Mouse (Mus musculus) cerebellum, adult (tissue): Measurements from ENCODE around the gene Ccdc34.
A peak's percentile ranks its signal among the peaks of the same experiment; 100 is the strongest.
"Not testable (repeated sequence)": the region's sequence is repeated elsewhere in the genome, so short reads cannot be mapped to it uniquely, and the experiment has no call there.

Source experiments
- ATAC-seq: cut with Nextera tagmentation; 2 replicates; pipeline ENCODE4 v1.9.2; 2017; ENCODE audit warnings: mild to moderate bottlenecking, moderate library complexity, mixed read lengths; ENCODE audit not compliant: insufficient number of reproducible peaks, low FRiP score, low TSS enrichment

Ccdc34 gene

GRCm38 (mm10) chr2:110073023-110073422 is 55.4 kb downstream of the Ccdc34 start:
- no peak for ATAC-seq

DNA sequence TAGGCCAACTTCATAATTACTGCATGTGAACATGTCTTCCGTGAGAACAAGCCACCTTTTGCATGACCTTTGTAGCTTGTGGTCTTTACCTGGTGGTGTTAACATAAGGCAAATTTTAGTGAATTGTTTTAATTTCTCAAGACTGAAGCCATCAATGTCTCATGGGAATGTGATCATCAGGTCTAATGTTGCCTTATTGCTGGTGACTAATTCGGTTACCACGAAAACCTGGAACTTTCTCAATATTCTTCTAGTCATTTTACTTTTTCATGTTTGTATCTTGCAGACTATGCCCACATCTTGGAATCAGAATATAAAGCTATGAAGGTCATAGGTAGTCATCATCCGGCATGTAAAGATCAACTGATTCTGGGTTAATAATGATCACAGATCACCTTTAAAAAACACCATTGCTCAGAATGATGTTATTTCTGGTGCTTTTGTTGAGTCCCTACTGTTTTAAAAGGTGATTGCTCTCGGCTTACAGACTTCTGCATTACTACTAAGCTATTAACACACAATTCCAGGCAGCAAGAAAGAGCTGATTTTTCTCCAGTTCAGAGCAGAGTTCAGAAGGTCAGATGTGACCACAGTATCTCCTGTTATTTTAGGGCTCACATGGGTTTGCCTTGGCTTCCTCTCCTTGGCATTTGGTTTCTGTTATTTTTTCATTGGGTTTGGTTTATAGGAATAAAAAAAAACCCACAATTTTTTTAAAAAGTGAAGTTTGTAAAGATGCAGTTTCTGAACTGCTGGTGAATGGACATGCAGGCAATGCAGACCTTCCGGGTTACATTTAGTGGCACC is 57.2 kb downstream of the Ccdc34 start:
- ATAC-seq = no peak

- no peak for ATAC-seq
Observed at GRCm38 (mm10) chr2:110077240-110077639, 59.6 kb downstream of the Ccdc34 start.

- ATAC-seq = no peak
Observed at GRCm38 (mm10) chr2:110077655-110078054, 60.0 kb downstream of the Ccdc34 start.

DNA sequence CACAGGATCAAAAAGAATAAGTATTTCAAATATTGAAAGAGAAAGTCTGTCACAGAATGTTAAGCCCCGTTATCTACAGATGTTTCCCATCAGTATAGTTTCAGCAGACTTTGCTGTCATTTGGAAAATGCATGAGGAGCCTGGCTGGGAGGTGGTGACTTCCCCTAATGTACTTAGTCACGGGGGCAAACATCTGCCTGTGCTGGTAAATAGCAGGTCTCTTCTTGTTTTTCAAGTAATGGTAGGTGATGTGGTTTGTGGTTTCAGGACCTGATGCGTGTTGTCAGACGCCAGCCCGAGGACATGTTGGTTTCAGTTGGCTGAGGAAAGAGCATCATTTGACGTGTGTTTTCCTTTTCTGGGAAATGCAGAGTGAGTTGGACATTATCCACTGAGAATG is 62.9 kb downstream of the Ccdc34 start:
- ATAC-seq = no peak

DNA sequence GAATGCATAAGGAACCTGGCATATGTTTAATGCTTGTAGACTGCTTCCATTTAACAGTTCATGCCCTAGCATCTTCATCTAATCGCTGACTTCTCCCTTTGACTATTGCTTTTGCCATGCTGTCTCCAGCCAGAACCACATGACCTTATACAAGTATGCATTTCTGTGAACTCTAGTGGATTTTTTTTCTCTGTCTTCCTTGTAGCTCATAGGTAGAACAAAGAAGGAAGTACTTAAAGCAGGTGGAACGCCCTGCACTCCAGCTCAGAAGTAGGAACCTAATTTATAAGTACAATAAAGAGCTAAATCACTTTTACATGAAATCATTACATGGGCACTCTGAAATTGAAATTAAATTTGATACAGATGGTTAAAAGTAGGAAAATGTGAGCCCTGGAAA is 65.4 kb downstream of the Ccdc34 start:
- ATAC-seq = no peak

GRCm38 (mm10) chr2:110085701-110086143 is 68.1 kb downstream of the Ccdc34 start:
- ATAC-seq = no peak

DNA sequence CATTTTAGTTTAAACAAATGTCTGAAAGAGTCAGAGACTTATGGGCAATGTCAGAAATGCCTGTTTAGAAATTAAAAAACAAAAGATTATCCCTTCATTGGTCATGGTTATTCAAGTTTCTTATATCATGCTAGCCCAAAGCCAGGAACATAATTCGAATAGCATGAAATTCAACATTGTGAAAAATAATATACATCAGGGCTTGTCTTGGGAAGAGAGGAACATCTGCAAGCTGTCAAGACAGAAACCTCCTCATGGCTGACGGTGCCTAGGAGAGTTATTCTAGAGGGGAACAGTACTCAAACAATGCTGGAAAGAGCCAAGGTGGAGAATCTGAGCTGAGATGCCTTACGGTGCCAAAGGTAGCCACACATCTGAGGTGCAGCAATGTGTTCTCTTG is 96.5 kb downstream of the Ccdc34 start:
- ATAC-seq = no peak

DNA sequence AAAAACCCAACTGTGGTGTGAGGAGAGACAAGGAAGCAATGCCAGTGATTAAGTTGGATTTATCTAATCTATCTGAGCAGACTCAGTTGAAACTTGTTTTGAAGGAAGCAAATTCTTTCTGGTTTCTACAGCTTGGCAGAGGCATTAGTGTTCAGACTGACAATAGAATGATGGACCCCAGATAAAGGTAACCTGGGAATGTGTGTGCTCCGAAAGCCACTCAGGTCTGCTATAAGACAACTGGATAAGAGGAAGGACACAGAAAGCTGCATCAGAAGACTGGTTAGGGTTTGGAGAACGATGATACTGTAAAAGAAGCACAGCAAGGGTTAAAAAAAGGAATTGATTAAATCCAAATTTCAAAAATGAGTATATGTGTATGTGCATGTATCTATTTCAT is 111.8 kb downstream of the Ccdc34 start:
- ATAC-seq = no peak

GRCm38 (mm10) chr2:110131573-110131972 is 114.0 kb downstream of the Ccdc34 start:
- no peak for ATAC-seq

DNA sequence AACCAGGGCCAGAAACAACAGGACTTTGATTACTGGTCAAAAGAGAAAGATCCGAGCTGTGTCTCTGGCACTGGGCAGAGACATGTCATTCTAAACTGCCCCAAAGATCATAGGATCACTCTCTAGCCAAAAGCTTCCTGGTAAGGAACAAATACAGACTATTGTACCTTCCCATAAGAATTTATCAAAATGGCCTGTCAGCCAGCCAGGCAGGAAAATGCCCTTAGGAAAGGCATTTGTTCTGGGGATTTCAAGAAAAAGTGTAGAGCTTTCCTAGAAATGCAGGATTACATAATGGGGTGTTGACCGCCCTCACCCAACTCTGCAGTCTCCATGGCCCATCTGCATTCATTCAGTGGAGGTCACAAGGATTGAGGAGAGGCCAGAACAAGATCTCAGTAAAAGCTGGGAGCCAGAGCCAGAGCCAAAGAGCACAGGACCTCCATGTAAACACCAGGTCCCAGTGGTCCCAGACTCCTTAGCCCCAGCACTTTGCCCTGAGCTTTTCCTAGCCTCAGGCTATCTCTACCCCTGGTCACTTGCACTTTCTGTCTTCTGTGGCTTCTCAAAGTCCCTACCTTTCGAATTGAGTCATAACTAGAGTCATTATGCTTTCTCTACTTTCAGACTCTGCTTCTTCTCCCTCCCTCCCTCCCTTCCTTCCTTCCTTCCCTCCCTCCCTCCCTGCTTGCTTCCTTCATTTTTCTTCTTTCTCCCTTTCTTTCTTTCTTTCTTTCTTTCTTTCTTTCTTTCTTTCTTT is 115.9 kb downstream of the Ccdc34 start:
- no peak for ATAC-seq

DNA sequence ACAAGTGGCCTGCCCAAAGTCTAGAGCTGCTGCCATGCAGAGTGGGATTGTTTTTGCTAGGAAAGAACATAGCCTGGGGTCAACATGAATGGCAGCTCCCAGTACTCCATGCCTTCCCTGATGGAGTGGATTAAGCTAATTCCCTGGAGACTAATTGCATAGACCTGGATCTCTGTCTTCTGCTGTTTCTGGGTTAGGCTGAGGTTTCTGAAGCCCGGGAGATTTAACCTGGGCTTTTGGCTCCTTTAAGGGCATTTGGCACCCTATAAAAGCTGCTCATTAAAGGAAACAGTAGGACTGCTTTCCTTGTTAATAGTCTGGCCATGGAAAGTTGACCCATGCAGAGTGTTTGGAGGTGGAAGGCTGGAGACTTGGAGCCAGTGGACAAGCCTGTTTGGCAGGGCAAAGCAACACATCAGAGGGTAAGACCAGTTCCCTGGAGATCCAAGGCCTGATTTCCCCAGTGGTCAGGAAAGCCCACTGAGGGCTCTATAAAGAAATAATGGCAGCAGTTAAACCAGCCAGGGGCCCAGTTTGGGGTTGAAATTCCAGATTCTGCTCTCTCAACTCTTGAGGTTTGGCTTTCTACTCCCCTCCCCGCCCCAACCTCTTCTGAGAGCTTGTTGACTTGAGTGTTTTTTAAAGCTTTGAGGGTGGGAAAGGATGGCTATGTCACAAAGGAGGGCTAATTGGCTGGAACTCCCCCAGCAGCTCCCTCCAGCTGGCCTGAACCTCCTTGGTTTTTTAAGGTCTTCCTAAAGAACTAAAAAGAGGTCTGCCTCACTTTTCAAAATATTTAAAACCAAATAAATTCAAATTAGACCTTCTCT is 117.4 kb downstream of the Ccdc34 start:
- no peak for ATAC-seq

GRCm38 (mm10) chr2:110137291-110137690 is 119.7 kb downstream of the Ccdc34 start:
- ATAC-seq = no peak

DNA sequence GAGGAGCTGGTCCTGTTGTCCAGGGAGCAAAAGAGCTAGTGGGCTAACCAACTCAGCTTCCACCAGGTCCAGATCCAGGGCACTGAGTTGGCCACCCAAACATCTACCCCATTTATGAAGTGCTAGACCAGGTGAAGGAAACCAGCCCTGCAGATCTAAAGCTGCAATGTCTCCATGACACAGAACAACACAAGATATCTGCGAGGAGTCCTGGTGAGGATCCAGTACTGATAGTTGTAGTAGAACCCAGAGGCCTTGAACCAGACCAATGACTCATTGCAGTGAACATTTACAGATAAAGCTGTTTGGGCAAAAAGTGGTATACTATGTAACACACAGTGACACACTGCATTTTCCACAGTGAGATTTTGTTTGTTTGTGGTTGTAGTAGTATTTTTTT is 120.5 kb downstream of the Ccdc34 start:
- ATAC-seq = no peak

DNA sequence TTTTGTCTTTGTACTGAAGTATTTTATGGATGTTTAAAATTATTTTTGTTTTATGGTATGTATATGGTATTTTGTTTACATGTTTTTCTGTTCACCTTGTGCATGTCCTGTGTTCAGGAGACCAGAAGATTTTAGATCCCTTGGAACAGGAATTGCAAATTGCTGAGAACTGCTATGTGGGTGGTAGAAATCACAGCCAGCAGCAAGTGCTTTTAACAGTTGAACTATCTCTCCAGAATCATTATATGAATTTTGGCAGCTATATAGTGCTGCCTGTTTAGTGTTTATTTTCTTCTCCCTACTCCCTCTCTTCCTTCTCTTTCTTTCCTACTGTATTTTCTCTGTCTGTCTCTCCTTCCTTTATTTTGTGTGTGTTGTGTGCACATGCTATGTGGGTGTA is 130.4 kb downstream of the Ccdc34 start:
- not testable (repeated sequence) for ATAC-seq

GRCm38 (mm10) chr2:110149246-110149645 is 131.6 kb downstream of the Ccdc34 start:
- no peak for ATAC-seq

DNA sequence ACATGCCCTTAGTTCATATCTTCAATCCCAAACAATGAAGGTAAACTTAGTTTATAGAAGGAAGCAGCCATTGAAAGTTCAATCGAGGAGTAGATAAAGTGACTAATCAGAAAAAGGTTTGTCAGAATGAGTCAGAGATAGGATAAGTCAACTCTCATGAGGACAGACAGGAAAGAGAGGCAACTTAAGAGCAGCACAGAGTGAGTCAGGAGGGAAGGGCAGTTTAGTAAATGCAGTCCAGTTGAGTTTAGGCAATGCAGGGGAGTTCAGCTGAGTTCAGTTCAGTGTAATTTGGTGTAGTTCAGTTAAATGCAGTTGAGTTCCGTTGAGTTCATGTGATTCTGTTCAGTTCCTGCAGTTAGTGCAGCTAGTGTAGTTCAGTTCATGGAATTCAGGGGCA is 138.7 kb downstream of the Ccdc34 start:
- no peak for ATAC-seq

- no peak for ATAC-seq
Observed at GRCm38 (mm10) chr2:110165003-110165402, 147.4 kb downstream of the Ccdc34 start.

GRCm38 (mm10) chr2:110167694-110168093 is 150.1 kb downstream of the Ccdc34 start:
- ATAC-seq = no peak

GRCm38 (mm10) chr2:110168361-110168760 is 150.7 kb downstream of the Ccdc34 start:
- no peak for ATAC-seq

- ATAC-seq = peak; percentile 60; the same call in 1 of the 2 replicates
Observed at GRCm38 (mm10) chr2:110172456-110172855, 154.8 kb downstream of the Ccdc34 start.
